ENCODE assay signal across 29 mouse cellular contexts in genomic region chr8:3576211-3576960, GRCm38 (mm10). TPM values are rescaled to one million over a fixed set of nuclear protein-coding genes. Genes with fewer than 3 reads are reported as not detected.
DNase-seq lines count a peak whose midpoint lies in the region; ATAC-seq and TF ChIP-seq lines count a peak whose summit lies in the region.
"Had no signal": no experiment of that assay in that cellular context is flagged by ENCODE, and none has a peak within 500 bp of the region (broad histone marks: within the 10 kb centered on the region; RNA-seq: fewer than 3 reads in every experiment).

No protein-coding gene starts in this region.

- no peaks in the 10 kb centered on the region for H3K27me3 ChIP-seq in E14TG2a.4 (ENCODE audit: insufficient read depth, low read length)
- H3K27me3 ChIP-seq in embryonic facial prominence, embryonic 15.5 days = no peaks in the 10 kb centered on the region
- no peaks in the 10 kb centered on the region for H3K27me3 ChIP-seq in intestine, postnatal 0 days (replicated peaks; ENCODE audit: control insufficient read depth, insufficient read depth, low read length)
- H3K27me3 ChIP-seq: embryonic facial prominence, embryonic 13.5 days; hindbrain, embryonic 12.5 days had no signal

- H3K9me3 ChIP-seq in E14TG2a.4 (ENCODE audit: low read length) = no peaks in the 10 kb centered on the region
- no peaks in the 10 kb centered on the region for H3K9me3 ChIP-seq in embryonic facial prominence, embryonic 15.5 days (replicated peaks)
- no peaks in the 10 kb centered on the region for H3K9me3 ChIP-seq in intestine, postnatal 0 days (ENCODE audit: control insufficient read depth)
- H3K9me3 ChIP-seq: embryonic facial prominence, embryonic 13.5 days; forebrain, embryonic 10.5 days; G1E; heart, embryonic 10.5 days; hindbrain, embryonic 12.5 days had no signal

- peaks cover 29% of the 10 kb centered on the region for H3K36me3 ChIP-seq in E14TG2a.4 (ENCODE audit: insufficient read depth, low read length)
- no peaks in the 10 kb centered on the region for H3K36me3 ChIP-seq in embryonic facial prominence, embryonic 15.5 days
- no peaks in the 10 kb centered on the region for H3K36me3 ChIP-seq in intestine, postnatal 0 days (ENCODE audit: control insufficient read depth, insufficient read depth)
- H3K36me3 ChIP-seq: embryonic facial prominence, embryonic 13.5 days; forebrain, embryonic 10.5 days; G1E; heart, embryonic 10.5 days; hindbrain, embryonic 12.5 days had no signal

- H3K27ac ChIP-seq in embryonic facial prominence, embryonic 15.5 days (replicated peaks) = 0 out of 2 replicates have a peak overlapping the region, but pooled peaks have one; percentile 13
- H3K27ac ChIP-seq in intestine, postnatal 0 days (ENCODE audit: low read depth, low read length) = no peak overlapping the region
- H3K27ac ChIP-seq: embryonic facial prominence, embryonic 13.5 days; forebrain, embryonic 10.5 days; gastrocnemius, adult 2 months; heart, embryonic 10.5 days; hindbrain, embryonic 12.5 days had no signal

- H3K4me2 ChIP-seq in embryonic facial prominence, embryonic 15.5 days (replicated peaks) = no peak overlapping the region
- H3K4me2 ChIP-seq in intestine, postnatal 0 days (replicated peaks; ENCODE audit: low read depth) = no peak overlapping the region
- H3K4me2 ChIP-seq: embryonic facial prominence, embryonic 13.5 days; hindbrain, embryonic 12.5 days had no signal

- H3K9ac ChIP-seq in embryonic facial prominence, embryonic 15.5 days = no peak overlapping the region
- no peak overlapping the region for H3K9ac ChIP-seq in intestine, postnatal 0 days (ENCODE audit: low read depth, low read length)
- H3K9ac ChIP-seq: embryonic facial prominence, embryonic 13.5 days; hindbrain, embryonic 12.5 days had no signal

- peaks cover 96% of the 10 kb centered on the region for H3K4me1 ChIP-seq in E14TG2a.4 (replicated peaks; ENCODE audit: low read depth, low read length)
- H3K4me1 ChIP-seq in embryonic facial prominence, embryonic 15.5 days = 0 out of 2 replicates have a peak, but pooled peaks cover 3% of the 10 kb centered on the region
- 0 out of 2 replicates have a peak, but pooled peaks cover 3% of the 10 kb centered on the region for H3K4me1 ChIP-seq in intestine, postnatal 0 days (replicated peaks; ENCODE audit: control insufficient read depth, insufficient read depth, low read length)
- H3K4me1 ChIP-seq: embryonic facial prominence, embryonic 13.5 days; forebrain, embryonic 10.5 days; heart, embryonic 10.5 days; hindbrain, embryonic 12.5 days had no signal

- no peak for ATAC-seq in embryonic facial prominence, embryonic 15.5 days (ENCODE audit: insufficient number of reproducible peaks, low FRiP score, low TSS enrichment, low read depth)
- 0 out of 2 replicates have a peak, but pooled peaks have one; percentile 18 for ATAC-seq in intestine, postnatal 0 days
- ATAC-seq: activated CD4-positive, CD25-positive, alpha-beta regulatory T cell, adult 4 months; forebrain, embryonic 14.5 days; hindbrain, embryonic 16.5 days; inflammation-experienced regulatory T-cells, adult 6 months had no signal

- peak; percentile 77 for DNase-seq in ES-CJ7 (ENCODE audit: low read depth, low spot score)
- DNase-seq in right cerebral cortex, postnatal 25 days = no peak
- DNase-seq in gastrocnemius, postnatal 25 days = no peak
- no peak for DNase-seq in neural tube, embryonic 10.5 days (ENCODE audit: extremely low spot score, low spot score)
- DNase-seq: adrenal gland, adult 8-10 months; adrenal gland, postnatal 36 days; cerebellum, adult 2 months; cerebellum, postnatal 14 days; gastrocnemius, adult 2 months; gastrocnemius, postnatal 36 days; heart, adult 18-20 months; heart, postnatal 10 days; heart, postnatal 4 days; kidney, adult 2 months had no signal

- 64% methylated on average over 15 of the region's 15 CpGs for WGBS in embryonic facial prominence, embryonic 15.5 days
- WGBS in intestine, postnatal 0 days = 45% methylated on average over 15 of the region's 15 CpGs

- no peak for TF ChIP-seq CTCF in E14TG2a.4 (conservative IDR thresholded peaks at IDR 0.05; ENCODE audit: low read length)
- TF ChIP-seq CTCF in intestine, postnatal 0 days (IDR thresholded peaks at IDR 0.05; ENCODE audit: low read depth) = no peak

- H3K4me3 ChIP-seq in E14TG2a.4 (replicated peaks; ENCODE audit: low read length) = peak overlapping the region; percentile 67
- H3K4me3 ChIP-seq in embryonic facial prominence, embryonic 15.5 days (replicated peaks) = no peak overlapping the region
- H3K4me3 ChIP-seq in intestine, postnatal 0 days (ENCODE audit: low read depth, low read length) = no peak overlapping the region
- H3K4me3 ChIP-seq: embryonic facial prominence, embryonic 13.5 days; erythroblast, embryonic 14.5 days; forebrain, embryonic 10.5 days; gastrocnemius, adult 2 months; heart, embryonic 10.5 days; hindbrain, embryonic 12.5 days had no signal

RNA-seq across cellular contexts. Expression of gene C330021F23Rik, which starts 8.6 kb away (rescaled TPM):
- polyA plus RNA-seq in embryonic facial prominence, embryonic 15.5 days (2015; fragmentation: Nextera tagmentation; extraction: Ambion mirVana) = 0.51 and 0.53 TPM in 2 replicates
- 0.63 and 0.76 TPM in 2 replicates for polyA plus RNA-seq in intestine, postnatal 0 days (2015; fragmentation: Nextera tagmentation; extraction: Ambion mirVana)
- total RNA-seq in gastrocnemius, postnatal 25 days (2021) = not detected
- total RNA-seq: adrenal gland, adult 8-10 months; gastrocnemius, adult 2 months; gastrocnemius, postnatal 36 days had no signal
- polyA plus RNA-seq: activated CD4-positive, CD25-positive, alpha-beta regulatory T cell, adult 4 months; erythroblast, embryonic 14.5 days; G1E had no signal

RNA-seq across cellular contexts. Expression of gene Camsap3, which starts 10.7 kb away (rescaled TPM):
- polyA plus RNA-seq in embryonic facial prominence, embryonic 15.5 days (2015; fragmentation: Nextera tagmentation; extraction: Ambion mirVana) = 15.4 and 16.7 TPM in 2 replicates
- polyA plus RNA-seq in intestine, postnatal 0 days (2015; fragmentation: Nextera tagmentation; extraction: Ambion mirVana) = 20.9 and 22.9 TPM in 2 replicates
- total RNA-seq in gastrocnemius, postnatal 25 days (2021) = under 1 TPM; 0.61 to 0.67 TPM
- total RNA-seq: G1E had no signal
- polyA plus RNA-seq: activated CD4-positive, CD25-positive, alpha-beta regulatory T cell, adult 4 months; G1E; inflammation-experienced regulatory T-cells, adult 6 months had no signal

RNA-seq across cellular contexts. Expression of gene Xab2, which starts 44.7 kb away (rescaled TPM):
- 53.7 and 55.7 TPM in 2 replicates for polyA plus RNA-seq in embryonic facial prominence, embryonic 15.5 days (2015; fragmentation: Nextera tagmentation; extraction: Ambion mirVana)
- 16.8 and 17.5 TPM in 2 replicates for polyA plus RNA-seq in intestine, postnatal 0 days (2015; fragmentation: Nextera tagmentation; extraction: Ambion mirVana)
- 10 to 100 TPM in 1 of 2 experiments, 1 to 10 TPM in 1; 9.5 to 10.0 TPM for total RNA-seq in gastrocnemius, postnatal 25 days (2021)

RNA-seq across cellular contexts. Expression of gene Pet100, which starts 45.0 kb away (rescaled TPM):
- 103 and 116 TPM in 2 replicates for polyA plus RNA-seq in embryonic facial prominence, embryonic 15.5 days (2015; fragmentation: Nextera tagmentation; extraction: Ambion mirVana)
- polyA plus RNA-seq in intestine, postnatal 0 days (2015; fragmentation: Nextera tagmentation; extraction: Ambion mirVana) = 152 TPM in 2 replicates
- total RNA-seq in gastrocnemius, postnatal 25 days (2021) = 100 to 1,000 TPM in 1 of 2 experiments, 10 to 100 TPM in 1; 89.9 to 106 TPM

RNA-seq across cellular contexts. Expression of gene Pcp2, which starts 49.0 kb away (rescaled TPM):
- 0.11 and 0.43 TPM in 2 replicates for polyA plus RNA-seq in embryonic facial prominence, embryonic 15.5 days (2015; fragmentation: Nextera tagmentation; extraction: Ambion mirVana)
- polyA plus RNA-seq in intestine, postnatal 0 days (2015; fragmentation: Nextera tagmentation; extraction: Ambion mirVana) = not detected in 2 replicates
- under 1 TPM in 1 of 2 experiments, not detected in 1; 0.67 TPM for total RNA-seq in gastrocnemius, postnatal 25 days (2021)
- total RNA-seq: adrenal gland, adult 8-10 months; adrenal gland, postnatal 36 days; gastrocnemius, adult 2 months; gastrocnemius, postnatal 36 days; heart, adult 18-20 months; heart, postnatal 10 days; heart, postnatal 4 days had no signal
- polyA plus RNA-seq: activated CD4-positive, CD25-positive, alpha-beta regulatory T cell, adult 4 months; cortical plate, adult 2 months; erythroblast, embryonic 14.5 days; G1E; heart, embryonic 10.5 days; heart, embryonic 14.5 days; inflammation-experienced regulatory T-cells, adult 6 months; kidney, adult 2 months had no signal
